Mouse (Mus musculus) kidney, embryonic 16.5 days (tissue): ENCODE results near the gene Pank4. TPM values are rescaled to one million over a fixed set of nuclear protein-coding genes. Genes with fewer than 3 reads are reported as not detected.

Experiments used
- ATAC-seq: fragments of 200-750 bp; cut with Nextera tagmentation; 2 replicates; pipeline ENCODE4 v1.8.0; 2017; ENCODE audit warnings: moderate TSS enrichment; ENCODE audit not compliant: low FRiP score, low TSS enrichment
- H3K27ac ChIP-seq: fragments of 300-500 bp; sonication (generic); 2 replicates; pipeline ENCODE4 v1.5.1; 2014; ENCODE audit warnings: low read length
- H3K27me3 ChIP-seq: fragments of 300-500 bp; sonication (generic); 2 replicates; pipeline ENCODE4 v1.6.1; 2014; ENCODE audit warnings: low read length, control low read depth, mixed read lengths; ENCODE audit not compliant: insufficient read depth
- H3K36me3 ChIP-seq: fragments of 300-500 bp; sonication (generic); 2 replicates; pipeline ENCODE4 v1.6.1; 2014; ENCODE audit warnings: low read length, control low read depth, mixed read lengths; ENCODE audit not compliant: insufficient read depth
- H3K4me1 ChIP-seq: fragments of 300-500 bp; sonication (generic); 2 replicates; pipeline ENCODE4 v1.6.1; 2014; ENCODE audit warnings: low read length, control low read depth, mixed read lengths; ENCODE audit not compliant: insufficient read depth
- H3K4me2 ChIP-seq: fragments of 300-500 bp; sonication (generic); replicated peaks from 2 replicates; pipeline ENCODE4 v1.6.1; 2014; ENCODE audit warnings: low read depth, low read length
- H3K4me3 ChIP-seq: fragments of 300-500 bp; sonication (generic); 2 replicates; pipeline ENCODE4 v1.5.1; 2014; ENCODE audit warnings: mild to moderate bottlenecking, low read length
- H3K9ac ChIP-seq: fragments of 300-500 bp; sonication (generic); replicated peaks from 2 replicates; pipeline ENCODE4 v1.6.1; 2014; ENCODE audit warnings: low read length
- H3K9me3 ChIP-seq: fragments of 300-500 bp; sonication (generic); 2 replicates; pipeline ENCODE4 v1.6.1; 2016; ENCODE audit warnings: low read length, control low read depth
- WGBS: fragments of 180-500 bp; shearing (Covaris S2); extraction: QIAGEN DNeasy Blood & Tissue Kit; methylation state at CpG from one replicate; pipeline ENCODE4 v1.1.7; 2014; 5-methylcytosine and 5-hydroxymethylcytosine counted together
- polyA plus RNA-seq: library from polyadenylated mRNA; unstranded; fragments of >200 nt; fragmentation: Nextera tagmentation; extraction: Ambion mirVana; gene quantifications from 2 replicates; pipeline ENCODE4 v1.2.1, GENCODE M21; 2015

Gene Pank4
- polyA plus RNA-seq, 1 experiment from 2014 or later = 51.9 TPM

DNA sequence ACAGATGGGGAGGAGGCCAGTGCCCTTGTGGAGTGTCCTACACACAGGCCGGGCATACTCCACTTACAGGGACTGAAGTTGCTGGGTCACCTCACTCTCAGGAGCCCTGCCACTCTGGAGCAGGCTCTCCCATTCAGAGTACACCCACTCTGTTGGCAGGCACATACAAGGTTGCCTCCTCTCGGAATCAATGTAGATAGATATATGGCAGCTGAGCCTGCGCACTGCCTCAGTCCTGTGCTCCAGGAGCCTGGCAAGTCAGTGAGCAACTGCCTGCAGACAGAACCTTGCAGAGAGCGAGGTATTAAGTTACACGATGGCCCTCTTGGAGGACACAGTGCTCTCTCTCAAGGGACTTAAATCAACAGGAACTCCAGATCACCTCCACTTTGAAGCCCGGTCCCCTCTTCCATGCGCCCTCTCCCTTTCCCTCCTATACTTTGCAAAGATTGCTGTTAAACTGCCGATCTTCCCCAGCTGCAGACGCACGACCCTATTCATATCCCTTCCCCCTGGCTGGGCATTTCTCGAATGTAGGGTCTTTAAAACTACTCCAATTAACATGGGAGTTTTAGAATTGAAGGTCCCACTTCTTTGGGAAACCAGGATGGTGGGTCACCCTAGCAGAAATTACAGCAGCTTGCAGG lies 610 bp upstream of the Pank4 start:
- Histone ChIP-seq H3K9ac (peak overlapping the region; percentile 85; the same call in 1 of the 2 replicates), H3K27me3 (peaks cover 49% of the 10 kb centered on the region), H3K36me3 (no peaks in the 10 kb centered on the region), H3K27ac (no peak overlapping the region), H3K9me3 (no peaks in the 10 kb centered on the region), H3K4me3 (peak overlapping the region; percentile 87), H3K4me2 (peak overlapping the region; percentile 84), H3K4me1 (peaks cover 45% of the 10 kb centered on the region)
- peak; percentile 6; the same call in 1 of the 2 replicates for ATAC-seq
- 18% methylated on average over 11 of the region's 11 CpGs for WGBS

DNA sequence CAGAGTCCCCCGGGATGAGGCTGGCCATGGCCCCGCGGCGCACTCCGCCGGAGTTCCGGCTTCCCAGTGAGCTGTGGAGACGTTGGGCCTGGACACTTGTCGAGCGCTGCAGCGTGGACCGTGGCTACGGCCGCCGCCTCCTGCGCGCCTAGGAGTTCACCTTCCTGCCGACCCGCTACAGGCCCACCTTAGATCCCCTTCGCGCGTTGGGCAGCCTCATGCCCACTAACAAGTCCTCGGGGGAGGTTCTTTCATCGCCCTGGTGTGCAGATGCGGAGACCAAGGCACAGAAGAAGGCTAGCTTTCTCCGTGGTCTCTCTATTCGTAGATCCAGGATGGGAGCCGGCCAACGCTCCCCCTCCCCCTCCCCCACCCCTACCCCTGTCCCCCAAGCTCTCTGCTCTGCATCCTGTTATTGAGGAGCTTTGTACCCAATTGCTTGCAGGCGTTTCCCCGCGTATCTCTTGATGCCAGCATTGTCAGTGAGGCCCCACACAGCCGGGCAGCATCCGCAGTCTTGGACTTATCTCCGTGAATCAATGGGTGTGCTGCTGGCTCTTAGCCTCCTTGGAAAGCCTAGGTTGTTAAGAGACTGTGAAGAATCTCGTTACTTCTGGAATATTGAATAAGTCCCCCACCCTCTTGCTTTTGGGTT lies 785 bp downstream of the Pank4 start:
- under 1% methylated on average over 36 of the region's 36 CpGs for WGBS

DNA sequence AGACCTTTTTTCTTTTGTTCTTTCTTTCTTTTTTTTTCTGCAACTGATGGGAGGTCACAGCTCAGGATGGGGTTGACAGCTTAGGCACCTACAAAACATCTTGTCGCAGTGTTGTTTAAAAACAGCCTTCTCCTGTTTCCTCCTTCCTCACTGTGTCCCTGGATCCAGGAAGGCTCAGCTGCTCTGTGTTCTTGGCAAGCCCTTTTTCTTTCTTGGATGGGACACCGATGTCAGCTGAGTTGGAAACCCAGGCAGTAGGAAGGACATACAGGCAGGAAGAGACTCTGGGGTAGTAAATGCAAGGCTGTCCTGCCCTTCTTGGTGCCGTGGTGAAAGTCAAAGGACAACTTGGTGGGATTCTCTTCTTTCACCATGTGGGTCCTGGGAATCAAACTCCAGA lies 1.9 kb downstream of the Pank4 start:
- no peak overlapping the region for H3K4me3 ChIP-seq

More for the DNA sequence above, 785 bp downstream of the Pank4 start:
- H3K4me1 ChIP-seq = peaks cover 42% of the 10 kb centered on the region
- H3K4me2 ChIP-seq = peak overlapping the region; percentile 84
- peak overlapping the region; percentile 90 for H3K27ac ChIP-seq
- peak overlapping the region; percentile 85 for H3K9ac ChIP-seq
- H3K27me3 ChIP-seq = peaks cover 35% of the 10 kb centered on the region
- peak overlapping the region; percentile 87 for H3K4me3 ChIP-seq
- H3K36me3 ChIP-seq = peaks cover 9% of the 10 kb centered on the region
- H3K9me3 ChIP-seq = no peaks in the 10 kb centered on the region
- ATAC-seq = no peak

DNA sequence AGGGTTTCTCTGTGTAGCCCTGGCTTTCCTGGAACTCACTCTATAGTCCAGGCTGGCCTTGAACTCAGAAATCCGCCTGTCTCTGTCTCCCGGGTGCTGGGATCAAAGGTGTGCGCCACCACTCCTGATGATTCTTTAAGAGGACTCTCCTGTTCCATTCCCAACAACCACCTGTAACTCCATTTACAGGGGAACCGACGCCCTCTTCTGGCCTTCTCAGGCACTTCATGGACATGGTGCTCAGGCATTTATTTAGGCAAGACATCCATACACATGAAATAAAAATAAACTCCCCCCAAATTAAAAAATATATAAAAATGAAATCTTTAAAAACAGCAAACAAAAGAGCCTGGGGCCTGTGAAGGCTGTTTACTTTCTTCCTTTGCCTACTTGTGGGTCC lies 3.2 kb downstream of the Pank4 start:
- Histone ChIP-seq H3K4me3 (no peak overlapping the region), H3K27me3 (peaks cover 10% of the 10 kb centered on the region), H3K9me3 (no peaks in the 10 kb centered on the region), H3K9ac (no peak overlapping the region), H3K4me1 (peaks cover 23% of the 10 kb centered on the region), H3K27ac (no peak overlapping the region), H3K4me2 (no peak overlapping the region), H3K36me3 (peaks cover 33% of the 10 kb centered on the region)
- ATAC-seq = no peak
- 72% methylated on average over 5 of the region's 5 CpGs for WGBS

More for the DNA sequence above, 1.9 kb downstream of the Pank4 start:
- 66% methylated on average over 3 of the region's 3 CpGs for WGBS
- Histone ChIP-seq H3K9me3 (no peaks in the 10 kb centered on the region), H3K4me2 (peak overlapping the region; percentile 84; the same call in 1 of the 2 replicates), H3K36me3 (peaks cover 20% of the 10 kb centered on the region), H3K9ac (peak overlapping the region; percentile 85; the same call in 1 of the 2 replicates), H3K27me3 (peaks cover 23% of the 10 kb centered on the region), H3K4me1 (peaks cover 34% of the 10 kb centered on the region), H3K27ac (no peak overlapping the region)
- no peak for ATAC-seq

DNA sequence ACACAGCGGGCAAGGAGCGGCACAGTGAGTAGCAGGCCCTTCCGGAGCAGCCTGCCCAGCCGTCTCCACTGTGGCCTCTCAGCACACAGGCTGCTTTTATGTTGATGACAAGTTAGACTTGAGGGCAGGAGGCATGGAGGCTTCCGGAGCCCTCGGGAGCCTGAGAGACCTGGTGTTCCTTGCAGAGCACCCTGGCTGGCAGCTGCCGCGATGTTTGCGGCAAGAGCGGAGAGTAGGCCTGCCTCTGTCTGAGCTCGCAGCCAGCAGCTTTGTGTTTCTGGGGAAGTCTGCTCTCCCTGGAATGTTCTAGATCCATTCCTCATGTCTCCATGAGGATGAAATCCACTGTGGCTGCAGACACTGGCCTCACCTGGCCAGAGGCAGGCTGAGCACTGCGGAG lies 8.6 kb downstream of the Pank4 start:
- Histone ChIP-seq H3K4me1 (no peaks in the 10 kb centered on the region), H3K27ac (no peak overlapping the region), H3K9me3 (no peaks in the 10 kb centered on the region), H3K4me3 (no peak overlapping the region), H3K9ac (no peak overlapping the region), H3K27me3 (no peaks in the 10 kb centered on the region), H3K4me2 (no peak overlapping the region), H3K36me3 (peaks cover 85% of the 10 kb centered on the region)
- ATAC-seq = no peak
- WGBS = 95% methylated on average over 12 of the region's 12 CpGs

DNA sequence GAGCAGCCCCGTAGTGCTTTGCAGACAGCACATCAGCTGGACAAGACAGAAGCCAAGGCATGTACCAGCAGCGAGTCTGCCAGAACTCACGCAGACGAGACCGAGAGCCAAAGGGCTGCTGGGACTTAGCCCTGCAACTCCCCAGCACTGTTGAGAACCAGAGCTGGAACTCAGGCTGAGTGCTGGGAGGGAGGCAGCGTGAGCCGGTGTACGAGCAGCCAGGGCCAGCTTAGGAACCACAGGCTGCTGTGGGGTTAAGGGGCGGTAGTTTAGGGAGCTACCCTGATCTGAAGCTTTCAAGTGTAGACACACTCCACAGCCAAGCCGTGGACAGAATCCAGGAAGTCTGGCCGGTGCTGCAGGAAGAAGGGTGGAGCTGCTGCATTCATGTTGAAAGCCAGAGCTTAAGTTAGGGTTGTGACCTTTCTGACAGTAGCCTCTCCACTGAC lies 10.3 kb downstream of the Pank4 start:
- no peak overlapping the region for H3K4me3 ChIP-seq
- H3K4me1 ChIP-seq = no peaks in the 10 kb centered on the region
- 87% methylated on average over 11 of the region's 11 CpGs for WGBS
- H3K9ac ChIP-seq = no peak overlapping the region; the same call in 1 of the 2 replicates
- no peak overlapping the region for H3K4me2 ChIP-seq
- no peak for ATAC-seq
- H3K9me3 ChIP-seq = no peaks in the 10 kb centered on the region
- H3K27me3 ChIP-seq = no peaks in the 10 kb centered on the region
- peaks cover 97% of the 10 kb centered on the region for H3K36me3 ChIP-seq
- H3K27ac ChIP-seq = no peak overlapping the region

DNA sequence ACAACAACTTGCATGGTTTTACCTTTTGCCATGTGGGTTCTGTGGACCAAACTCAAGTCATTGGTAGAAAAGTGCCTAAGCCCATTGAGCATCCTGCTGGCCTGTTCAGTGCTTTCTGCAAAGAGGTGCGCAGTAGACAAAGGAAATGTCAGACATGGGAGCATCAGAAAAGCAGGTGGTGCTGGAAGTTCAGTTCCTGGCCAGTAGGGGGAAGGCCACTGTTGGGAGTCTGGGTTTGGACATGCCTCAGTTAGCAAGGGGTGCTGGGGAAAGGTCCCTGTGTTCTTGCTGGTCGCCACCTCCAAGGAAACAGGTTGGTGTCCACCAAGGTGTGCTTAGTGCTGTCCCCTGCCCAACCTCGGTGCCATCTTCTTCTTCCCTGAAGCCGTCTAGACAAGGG lies 16.2 kb downstream of the Pank4 start:
- Histone ChIP-seq H3K9me3 (no peaks in the 10 kb centered on the region), H3K27ac (no peak overlapping the region), H3K4me2 (no peak overlapping the region), H3K4me1 (0 out of 2 replicates have a peak, but pooled peaks cover 6% of the 10 kb centered on the region), H3K9ac (no peak overlapping the region), H3K27me3 (no peaks in the 10 kb centered on the region), H3K36me3 (peaks cover 60% of the 10 kb centered on the region), H3K4me3 (no peak overlapping the region)
- WGBS = 95% methylated on average over 4 of the region's 4 CpGs
- no peak for ATAC-seq

DNA sequence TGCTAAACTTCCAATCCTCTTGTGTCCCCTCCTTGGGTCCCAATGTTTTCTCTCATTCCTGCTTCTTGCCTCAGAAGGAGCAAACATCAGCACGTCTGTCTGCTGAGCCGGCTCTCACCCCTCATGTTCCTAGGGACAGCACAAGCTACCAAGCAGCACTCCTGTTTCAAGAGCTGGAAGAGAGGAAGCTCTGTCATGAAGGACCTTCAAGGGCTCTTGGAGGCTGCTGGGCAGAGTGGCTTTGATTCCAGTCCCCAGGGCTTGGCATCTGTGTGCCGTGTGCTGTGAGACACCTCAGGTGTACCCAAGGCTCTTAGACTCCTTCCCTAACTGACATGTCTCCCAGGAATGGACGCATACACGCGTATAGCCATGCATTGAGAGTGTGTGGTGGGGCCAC lies 17.2 kb downstream of the Pank4 start:
- no peak overlapping the region for H3K27ac ChIP-seq
- H3K9ac ChIP-seq = no peak overlapping the region
- H3K36me3 ChIP-seq = peaks cover 52% of the 10 kb centered on the region
- H3K27me3 ChIP-seq = no peaks in the 10 kb centered on the region
- H3K4me2 ChIP-seq = no peak overlapping the region
- no peak; the same call in 1 of the 2 replicates for ATAC-seq
- H3K4me3 ChIP-seq = no peak overlapping the region
- H3K4me1 ChIP-seq = peaks cover 14% of the 10 kb centered on the region
- 85% methylated on average over 6 of the region's 6 CpGs for WGBS
- no peaks in the 10 kb centered on the region for H3K9me3 ChIP-seq

DNA sequence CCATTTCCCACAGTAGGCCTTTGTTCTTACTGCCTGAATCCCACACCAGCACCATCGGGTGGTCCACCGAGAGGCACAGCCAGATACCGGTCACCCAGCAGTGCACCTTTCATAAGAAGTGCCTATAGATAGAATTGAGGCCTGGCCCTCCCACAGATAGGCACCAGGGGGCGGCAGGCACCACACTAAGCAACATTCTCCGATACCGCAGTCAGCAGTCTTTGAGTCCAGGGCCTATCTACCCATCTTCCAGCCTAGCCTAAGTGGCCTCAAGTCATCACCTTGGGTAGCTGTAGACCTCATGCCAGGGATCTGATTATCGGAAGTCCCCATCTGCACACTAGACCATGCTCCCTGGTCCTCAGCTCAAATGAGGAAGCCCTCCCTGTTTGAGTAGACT lies 17.6 kb downstream of the Pank4 start:
- Histone ChIP-seq H3K4me3 (no peak overlapping the region), H3K4me1 (peaks cover 14% of the 10 kb centered on the region), H3K27me3 (no peaks in the 10 kb centered on the region), H3K4me2 (no peak overlapping the region), H3K36me3 (peaks cover 47% of the 10 kb centered on the region), H3K27ac (no peak overlapping the region), H3K9me3 (no peaks in the 10 kb centered on the region), H3K9ac (no peak overlapping the region)
- ATAC-seq = peak; percentile 26
- 43% methylated on average over 7 of the region's 7 CpGs for WGBS
